Mouse (Mus musculus) kidney, adult 10 weeks (tissue): Measurements from ENCODE around the gene Tmem181a. TPM values are rescaled to one million over a fixed set of nuclear protein-coding genes. Genes with fewer than 3 reads are reported as not detected.

Experiments
- polyA plus RNA-seq: library from polyadenylated mRNA; stranded (reverse); fragments of 350-450 nt; fragmentation: Illumina TruSeq; extraction: RNeasy Lipid Tissue Mini Kit (QIAGEN cat#74804); gene quantifications from one replicate; pipeline ENCODE4 v1.2.3, GENCODE M21; 2014; ENCODE audit warnings: low read depth, low replicate concordance

The Tmem181a gene
- polyA plus RNA-seq = 4.7 TPM

DNA sequence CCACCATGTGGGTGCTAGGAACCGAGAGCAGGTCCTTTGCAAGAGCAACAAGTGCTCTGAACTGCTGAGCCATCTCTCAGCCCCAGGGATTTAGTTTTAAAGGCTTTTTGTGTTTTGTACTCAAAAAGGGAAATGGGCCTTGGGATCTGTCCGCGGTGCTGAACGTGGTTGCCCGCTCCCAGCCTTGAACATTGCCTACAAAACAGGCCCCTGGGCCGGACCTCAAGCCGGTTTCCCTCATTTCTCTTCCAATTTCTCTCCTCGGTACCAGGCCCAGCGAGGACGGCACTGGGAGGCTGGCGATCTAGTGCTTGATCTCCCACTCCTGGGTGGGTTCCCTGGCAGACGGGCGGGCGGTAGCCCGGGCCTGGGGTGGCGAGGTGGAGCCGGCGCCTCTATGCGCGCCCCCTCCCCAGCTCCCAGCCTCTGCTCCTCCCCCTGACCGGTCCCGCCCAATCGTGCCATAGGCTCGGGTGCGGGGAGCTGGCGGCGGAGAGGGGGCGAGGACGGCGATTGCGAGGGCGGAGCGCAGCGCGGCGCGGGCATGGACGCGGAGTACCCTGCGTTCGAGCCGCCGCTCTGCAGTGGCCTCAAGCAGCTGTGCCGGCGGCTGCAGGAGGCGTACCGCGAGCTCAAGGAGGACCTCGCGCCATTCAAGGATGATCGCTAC lies at the start of gene Tmem181a:
Tmem181a (plus strand) TSS at position 461 of the 670 bp plus-strand sequence.

DNA sequence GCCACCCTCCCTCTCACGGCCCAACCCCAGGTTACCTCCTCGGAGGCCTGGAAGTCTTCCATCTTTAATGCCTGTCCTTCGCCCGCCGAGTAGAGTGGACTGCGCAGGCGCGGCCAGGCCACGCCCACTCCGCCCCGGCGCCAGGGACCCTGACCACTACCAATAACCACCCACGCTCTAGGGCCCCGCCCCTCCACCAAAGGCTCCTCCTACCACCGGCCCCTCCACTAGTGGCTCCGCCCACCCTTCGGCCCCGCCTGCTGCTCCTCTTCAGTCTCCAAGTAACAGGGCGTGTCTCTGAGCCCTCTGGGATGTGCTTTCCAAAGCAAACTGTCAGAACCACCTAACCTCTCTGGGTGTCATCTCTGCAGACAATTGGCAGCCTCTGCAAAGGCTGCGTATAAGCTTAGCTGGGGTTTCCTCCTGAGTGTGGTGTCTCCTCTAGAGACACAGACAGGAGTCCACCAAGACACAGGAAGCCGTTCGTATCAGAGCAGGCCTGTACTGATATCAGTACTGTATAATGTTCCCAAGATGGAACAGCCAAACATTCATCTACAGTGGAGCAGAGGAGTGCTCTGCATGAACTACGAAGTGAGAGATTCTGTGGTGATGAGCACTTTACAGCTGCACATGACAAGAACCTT lies 60.8 kb downstream of the Tmem181a start, which contains the start of gene Dynlt1a:
Dynlt1a (minus strand) TSS at position 162 of the 647 bp plus-strand sequence.

Other genes starting within 250 kb of the Tmem181a start
- 5.2 TPM for gene Serac1, start 177.1 kb upstream of the Tmem181a start, polyA plus RNA-seq
- 33.4 TPM for gene Gtf2h5, start 177.1 kb upstream of the Tmem181a start, polyA plus RNA-seq
- 61.9 TPM for gene Tulp4, start 150.4 kb upstream of the Tmem181a start, polyA plus RNA-seq
- 0.85 TPM for gene Dynlt1a, start 60.6 kb downstream of the Tmem181a start, polyA plus RNA-seq
- gene Dynlt1b, start 173.3 kb downstream of the Tmem181a start, polyA plus RNA-seq = 43.0 TPM